ENCODE assay signal across 8 mouse cellular contexts in genomic region chr1:37639101-37639500, GRCm38 (mm10).
DNase-seq lines count a peak whose midpoint lies in the region; ATAC-seq and TF ChIP-seq lines count a peak whose summit lies in the region.

No protein-coding gene starts in this region.

- H3K4me2 ChIP-seq in limb, embryonic 11.5 days (ENCODE audit: low read depth, severe bottlenecking) = no peak overlapping the region
- peak overlapping the region; percentile 37 for H3K4me2 ChIP-seq in midbrain, embryonic 15.5 days

- no peak overlapping the region for H3K9ac ChIP-seq in limb, embryonic 11.5 days (ENCODE audit: low read length)
- H3K9ac ChIP-seq in midbrain, embryonic 15.5 days = no peak overlapping the region

- H3K9me3 ChIP-seq in embryonic facial prominence, embryonic 10.5 days = no peaks in the 10 kb centered on the region
- H3K9me3 ChIP-seq in limb, embryonic 11.5 days (ENCODE audit: control insufficient read depth, low read length) = no peaks in the 10 kb centered on the region
- H3K9me3 ChIP-seq in midbrain, embryonic 15.5 days = no peaks in the 10 kb centered on the region

- no peak overlapping the region for H3K4me3 ChIP-seq in embryonic facial prominence, embryonic 10.5 days
- H3K4me3 ChIP-seq in limb, embryonic 11.5 days (ENCODE audit: low read depth, low read length) = no peak overlapping the region
- H3K4me3 ChIP-seq in midbrain, embryonic 15.5 days = no peak overlapping the region
- H3K4me3 ChIP-seq in spleen, adult 2 months (ENCODE audit: extremely low read depth, insufficient read depth, insufficient read length) = no peak overlapping the region

- H3K36me3 ChIP-seq in embryonic facial prominence, embryonic 10.5 days (replicated peaks) = no peaks in the 10 kb centered on the region
- H3K36me3 ChIP-seq in limb, embryonic 11.5 days (ENCODE audit: control insufficient read depth, insufficient read depth, low read length) = no peaks in the 10 kb centered on the region
- no peaks in the 10 kb centered on the region for H3K36me3 ChIP-seq in midbrain, embryonic 15.5 days (replicated peaks)
- H3K36me3 ChIP-seq in spleen, adult 2 months (ENCODE audit: control insufficient read depth, insufficient read depth, low read length) = no peaks in the 10 kb centered on the region

- DNase-seq in urinary bladder, postnatal 14 days (ENCODE audit: low spot score) = peak; percentile 75
- no peak for DNase-seq in urinary bladder, adult 2 months (ENCODE audit: low spot score)
- DNase-seq in embryonic facial prominence, embryonic 10.5 days (ENCODE audit: low spot score) = peak; percentile 78
- DNase-seq in heart, adult 11 months = peak; percentile 97
- peak; percentile 87 for DNase-seq in kidney, adult 18-20 months
- DNase-seq in limb, embryonic 11.5 days (ENCODE audit: low spot score) = peak; percentile 84
- DNase-seq in spleen, adult 2 months (ENCODE audit: low read depth in 1 of 2, low spot score in 2 of 2) = peak; percentile 39 to 53

- WGBS in embryonic facial prominence, embryonic 10.5 days = 22% methylated on average over 10 of the region's 10 CpGs
- 22% methylated on average over 10 of the region's 10 CpGs for WGBS in limb, embryonic 11.5 days
- WGBS in midbrain, embryonic 15.5 days = 15% methylated on average over 10 of the region's 10 CpGs
- WGBS in spleen, adult 2 months = 17% methylated on average over 10 of the region's 10 CpGs

- no peak for TF ChIP-seq POLR2A in spleen, adult 2 months (IDR thresholded peaks at IDR 0.05; ENCODE audit: low read depth, low read length)

- H3K27ac ChIP-seq in embryonic facial prominence, embryonic 10.5 days (replicated peaks) = no peak overlapping the region
- no peak overlapping the region for H3K27ac ChIP-seq in limb, embryonic 11.5 days (replicated peaks; ENCODE audit: low read depth, low read length)
- no peak overlapping the region for H3K27ac ChIP-seq in midbrain, embryonic 15.5 days
- H3K27ac ChIP-seq in spleen, adult 2 months (ENCODE audit: insufficient read depth, low read length) = no peak overlapping the region

- no peak for ATAC-seq in limb, embryonic 11.5 days (ENCODE audit: insufficient number of reproducible peaks, low FRiP score, low TSS enrichment, low read depth)
- ATAC-seq in midbrain, embryonic 15.5 days (replicated peaks) = peak; percentile 85

- H3K27me3 ChIP-seq in embryonic facial prominence, embryonic 10.5 days (replicated peaks; ENCODE audit: low read depth, poor library complexity, severe bottlenecking) = no peaks in the 10 kb centered on the region
- no peaks in the 10 kb centered on the region for H3K27me3 ChIP-seq in limb, embryonic 11.5 days (ENCODE audit: control insufficient read depth, insufficient read depth, low read length)
- no peaks in the 10 kb centered on the region for H3K27me3 ChIP-seq in midbrain, embryonic 15.5 days (replicated peaks)
- no peaks in the 10 kb centered on the region for H3K27me3 ChIP-seq in spleen, adult 2 months (ENCODE audit: control insufficient read depth, insufficient read depth, low read length)

- no peaks in the 10 kb centered on the region for H3K4me1 ChIP-seq in embryonic facial prominence, embryonic 10.5 days
- no peaks in the 10 kb centered on the region for H3K4me1 ChIP-seq in limb, embryonic 11.5 days (ENCODE audit: control insufficient read depth, insufficient read depth, low read length)
- 0 out of 2 replicates have a peak, but pooled peaks cover 4% of the 10 kb centered on the region for H3K4me1 ChIP-seq in midbrain, embryonic 15.5 days
- H3K4me1 ChIP-seq in spleen, adult 2 months (ENCODE audit: control insufficient read depth, insufficient read depth, insufficient read length) = no peaks in the 10 kb centered on the region

- TF ChIP-seq CTCF in spleen, adult 2 months (IDR thresholded peaks at IDR 0.05; ENCODE audit: extremely low read depth, insufficient read depth, insufficient read length, insufficient replicate concordance) = peak; percentile 64; the same call in 1 of the 2 replicates
